Mouse (Mus musculus) right cerebral cortex, adult 18-20 months (tissue): ENCODE measurements around the gene Mgat3.
A peak's percentile ranks its signal among the peaks of the same experiment; 100 is the strongest.

Source experiments
- DNase-seq: peaks from one replicate; pipeline ENCODE4 v3.0.0; 2022; ENCODE audit warnings: mixed read lengths

Gene Mgat3

GRCm38 (mm10) chr15:80232331-80232730, 58.8 kb downstream of the Mgat3 start:
- DNase-seq = no peak

- no peak for DNase-seq
These were observed 59.5 kb downstream of the Mgat3 start for GRCm38 (mm10) chr15:80233053-80233452.

GRCm38 (mm10) chr15:80233733-80234509, 60.4 kb downstream of the Mgat3 start, which contains the start of gene Mief1:
Gene Mief1, plus strand, starts transcription at chr15:80234018.
- DNase-seq = peak; percentile 99

GRCm38 (mm10) chr15:80235535-80235934, 62.0 kb downstream of the Mgat3 start, which contains the start of gene AC140267.1:
Gene AC140267.1, plus strand, starts transcription at chr15:80235835.
- DNase-seq = no peak

- no peak for DNase-seq
These were observed 74.6 kb downstream of the Mgat3 start for GRCm38 (mm10) chr15:80248135-80248534.

- no peak for DNase-seq
These were observed 75.1 kb downstream of the Mgat3 start for GRCm38 (mm10) chr15:80248596-80248995.

GRCm38 (mm10) chr15:80249672-80250071, 76.2 kb downstream of the Mgat3 start:
- DNase-seq = no peak

GRCm38 (mm10) chr15:80250586-80250985, 77.1 kb downstream of the Mgat3 start:
- DNase-seq = no peak

GRCm38 (mm10) chr15:80253530-80253929, 80.0 kb downstream of the Mgat3 start:
- no peak for DNase-seq

- DNase-seq = peak; percentile 30
These were observed 80.7 kb downstream of the Mgat3 start for GRCm38 (mm10) chr15:80254207-80254606.

GRCm38 (mm10) chr15:80254847-80255645, 81.5 kb downstream of the Mgat3 start, which contains the start of gene Atf4:
Gene Atf4, plus strand, starts transcription at chr15:80255184.
- DNase-seq = peak; percentile 99

GRCm38 (mm10) chr15:80255646-80256121, 82.2 kb downstream of the Mgat3 start:
- DNase-seq = peak; percentile 53

- DNase-seq = no peak
These were observed 82.7 kb downstream of the Mgat3 start for GRCm38 (mm10) chr15:80256242-80256641.

GRCm38 (mm10) chr15:80256656-80257601, 83.4 kb downstream of the Mgat3 start:
- no peak for DNase-seq

- no peak for DNase-seq
These were observed 84.2 kb downstream of the Mgat3 start for GRCm38 (mm10) chr15:80257602-80258239.

GRCm38 (mm10) chr15:80258240-80259170, 85.0 kb downstream of the Mgat3 start:
- DNase-seq = no peak

GRCm38 (mm10) chr15:80259406-80260045, 86.0 kb downstream of the Mgat3 start:
- no peak for DNase-seq

- peak; percentile 83 for DNase-seq
These were observed 87.2 kb downstream of the Mgat3 start for GRCm38 (mm10) chr15:80260677-80261076.

GRCm38 (mm10) chr15:80261100-80261499, 87.6 kb downstream of the Mgat3 start:
- DNase-seq = no peak
